Mouse (Mus musculus) small intestine, adult 2 months (tissue): ENCODE results near the gene Slc9a2. TPM values are rescaled to one million over a fixed set of nuclear protein-coding genes. Genes with fewer than 3 reads are reported as not detected.

Experiments used
- H3K27ac ChIP-seq: fragments of 200-500 bp; 2 replicates; pipeline ENCODE4 v1.5.1; 2012; ENCODE audit warnings: low read depth, low read length, control low read depth, inconsistent platforms; ENCODE audit not compliant: insufficient read depth
- H3K27me3 ChIP-seq: fragments of 200-500 bp; 2 replicates; pipeline ENCODE4 v1.6.1; 2012; ENCODE audit warnings: mild to moderate bottlenecking, moderate library complexity, low read length, inconsistent platforms; ENCODE audit not compliant: control insufficient read depth, insufficient read depth
- H3K36me3 ChIP-seq: fragments of 200-500 bp; 2 replicates; pipeline ENCODE4 v1.6.1; 2012; ENCODE audit warnings: mild to moderate bottlenecking, low read length, control low read depth, inconsistent platforms; ENCODE audit not compliant: control insufficient read depth, insufficient read depth
- H3K4me1 ChIP-seq: fragments of 200-500 bp; 2 replicates; pipeline ENCODE4 v1.6.1; 2012; ENCODE audit warnings: low read length, inconsistent platforms, mixed read lengths; ENCODE audit not compliant: control insufficient read depth, insufficient read depth, insufficient read length
- H3K4me3 ChIP-seq: fragments of 200-500 bp; 2 replicates; pipeline ENCODE4 v1.5.1; 2012; ENCODE audit warnings: low read depth, mild to moderate bottlenecking, control low read depth, inconsistent platforms, low read length, moderate library complexity
- CTCF ChIP-seq: fragments of 200-500 bp; IDR thresholded peaks from 2 replicates; pipeline ENCODE4 v1.5.1; 2012; ENCODE audit warnings: low read depth, mild to moderate bottlenecking, control low read depth, inconsistent platforms, low read length, moderate library complexity, mixed read lengths; ENCODE audit not compliant: insufficient replicate concordance, insufficient read length; ENCODE audit errors: extremely low read depth
- POLR2A ChIP-seq: fragments of 200-500 bp; IDR thresholded peaks from 2 replicates; pipeline ENCODE4 v1.6.1; 2012; ENCODE audit warnings: low read depth, mild to moderate bottlenecking, control low read depth, inconsistent platforms, low read length, moderate library complexity
- WGBS: fragments of 180-500 bp; shearing (Covaris S2); methylation state at CpG from one replicate; pipeline ENCODE4 v1.1.7; 2018; 5-methylcytosine and 5-hydroxymethylcytosine counted together
- polyA plus RNA-seq: library from polyadenylated mRNA; depleted of rRNA; stranded (reverse); fragments of >200 nt; gene quantifications from 2 replicates; pipeline ENCODE4 v1.2.3, GENCODE M21; 2012

Gene Slc9a2
- polyA plus RNA-seq, 1 experiment = 234 TPM

DNA sequence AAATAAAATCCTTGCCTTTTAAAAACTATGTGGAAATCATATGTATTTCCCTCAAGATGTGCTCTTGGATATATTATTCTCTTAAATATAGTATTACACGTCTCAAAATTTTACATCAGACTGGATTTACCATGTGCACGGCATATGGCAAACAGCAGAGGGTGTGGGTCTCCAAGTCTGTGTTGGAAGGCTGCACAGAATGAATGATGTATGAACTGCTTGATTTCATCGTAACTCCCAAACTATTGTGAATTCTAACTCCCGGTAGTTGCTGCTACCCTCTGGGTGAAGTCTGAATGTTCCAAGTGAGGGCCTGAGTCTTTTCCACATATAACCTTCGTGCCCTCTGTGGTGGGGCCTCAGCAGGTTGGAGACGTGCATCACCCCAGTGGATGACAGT is 108.6 kb downstream of the Slc9a2 start:
- 93% methylated on average over 6 of the region's 6 CpGs for WGBS
- TF ChIP-seq POLR2A (no peak), CTCF (no peak)
- Histone ChIP-seq H3K36me3 (peaks cover 6% of the 10 kb centered on the region), H3K27me3 (no peaks in the 10 kb centered on the region), H3K27ac (no peak overlapping the region), H3K4me1 (peaks cover 4% of the 10 kb centered on the region; the same call in 1 of the 2 replicates), H3K4me3 (no peak overlapping the region)

DNA sequence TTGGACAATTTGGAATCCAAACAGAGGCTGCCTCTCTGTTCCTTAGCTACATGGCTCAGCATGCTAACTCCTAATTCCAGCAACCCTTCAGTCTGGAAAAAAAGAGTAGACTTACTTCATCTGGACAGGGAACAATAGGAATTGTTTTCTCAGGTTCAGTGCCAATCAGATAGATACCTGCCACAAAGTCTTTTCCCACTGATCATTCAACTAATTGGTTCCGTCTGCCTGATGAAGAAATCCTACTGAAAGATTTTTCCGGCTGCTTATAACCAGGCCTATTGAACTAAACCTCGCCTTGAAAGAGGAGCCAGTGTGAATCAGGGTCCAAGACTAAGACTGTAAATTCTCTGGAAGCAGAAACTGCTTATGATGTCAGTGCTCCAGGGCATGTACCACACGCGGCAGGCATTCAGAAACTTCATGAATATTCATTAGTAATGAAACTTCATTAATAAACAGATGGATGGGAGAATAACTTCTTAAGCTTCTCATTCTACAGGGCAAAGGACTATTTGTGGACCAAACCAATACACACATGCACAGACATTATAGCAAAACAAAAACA is 109.4 kb downstream of the Slc9a2 start:
- Histone ChIP-seq H3K4me1 (peaks cover 4% of the 10 kb centered on the region; the same call in 1 of the 2 replicates), H3K27ac (no peak overlapping the region; the same call in none of the 2 replicates), H3K36me3 (peaks cover 2% of the 10 kb centered on the region; the same call in 1 of the 2 replicates), H3K27me3 (no peaks in the 10 kb centered on the region), H3K4me3 (peak overlapping the region; percentile 96)
- TF ChIP-seq CTCF (no peak), POLR2A (no peak)
- 16% methylated on average over 5 of the region's 5 CpGs for WGBS

DNA sequence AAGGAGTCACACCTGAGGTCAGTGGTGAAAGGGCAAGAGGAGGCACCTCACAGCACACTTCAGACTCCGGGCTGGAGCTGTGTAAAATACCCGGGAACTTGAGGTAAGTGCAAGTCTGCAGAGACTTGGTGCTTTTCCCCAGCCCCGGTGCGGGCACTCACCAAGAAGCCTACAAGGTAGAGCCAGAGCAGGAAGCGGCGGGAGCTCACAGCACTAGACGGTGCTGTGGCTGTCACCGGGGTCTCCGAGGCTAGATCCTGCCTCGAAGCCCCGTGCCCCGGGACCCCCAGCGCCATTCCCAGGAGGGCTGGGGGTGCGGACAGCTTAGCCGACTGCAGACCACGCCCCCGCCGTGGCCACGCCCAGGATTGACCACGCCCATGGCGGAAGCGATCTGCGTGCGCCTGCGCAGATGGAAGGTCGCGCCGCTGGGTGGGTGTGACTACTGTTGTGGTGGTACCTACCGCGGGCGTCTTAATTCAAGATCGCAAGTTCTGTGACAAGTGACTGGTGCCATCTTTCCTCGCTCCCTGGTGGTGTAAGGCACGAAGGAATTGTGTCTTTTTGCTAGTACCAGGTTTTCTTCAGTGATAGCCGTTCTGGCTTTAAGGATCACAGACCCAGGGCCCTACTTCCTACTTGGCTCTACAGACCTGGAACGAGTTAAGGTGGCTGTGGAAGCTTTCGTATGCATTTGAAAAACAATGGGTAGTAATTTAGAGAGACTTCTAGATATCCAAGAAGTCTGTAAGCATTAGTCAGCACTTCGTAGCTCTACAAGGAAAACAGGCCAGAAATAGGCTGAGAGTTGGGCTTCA is 110.2 kb downstream of the Slc9a2 start, which contains the start of gene Mfsd9:
Gene Mfsd9, minus strand, starts transcription at position 364 of the 818 bp plus-strand sequence.
- H3K4me3 ChIP-seq = peak within 1 kb of the TSS; percentile 96
- no peak for TF ChIP-seq POLR2A
- no peak for TF ChIP-seq CTCF
- peak within 1 kb of the TSS; percentile 19 for H3K27ac ChIP-seq
- H3K4me1 ChIP-seq = peaks cover 2% of the 10 kb centered on the region; the same call in 1 of the 2 replicates
- 3% methylated on average over 38 of the region's 38 CpGs for WGBS
- no peaks in the 10 kb centered on the region for H3K27me3 ChIP-seq
- H3K36me3 ChIP-seq = no peaks in the 10 kb centered on the region

DNA sequence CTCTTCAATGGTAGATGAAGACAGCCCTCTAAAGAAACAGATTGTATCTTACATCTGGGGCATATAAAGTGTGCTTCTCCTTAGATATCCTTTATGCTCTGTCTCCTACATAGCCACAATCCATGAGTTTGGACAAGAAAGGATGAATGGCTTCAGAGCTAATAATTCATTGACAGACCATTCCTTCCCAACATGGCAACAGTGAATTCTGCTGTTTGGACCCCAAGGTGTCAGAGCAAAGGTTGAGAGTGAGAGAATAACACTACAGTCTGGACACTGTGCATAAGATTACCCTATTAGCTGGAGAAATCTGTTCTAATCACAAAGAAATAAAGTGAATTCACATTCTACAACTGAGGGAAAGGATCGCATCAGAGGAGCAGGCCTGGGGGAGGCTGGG is 115.1 kb downstream of the Slc9a2 start:
- TF ChIP-seq POLR2A (no peak), CTCF (no peak)
- no peaks in the 10 kb centered on the region for H3K4me1 ChIP-seq
- no peaks in the 10 kb centered on the region for H3K36me3 ChIP-seq
- no peak overlapping the region for H3K27ac ChIP-seq
- H3K4me3 ChIP-seq = no peak overlapping the region
- H3K27me3 ChIP-seq = no peaks in the 10 kb centered on the region
- WGBS = 93% methylated on average over 1 of the region's 1 CpGs

DNA sequence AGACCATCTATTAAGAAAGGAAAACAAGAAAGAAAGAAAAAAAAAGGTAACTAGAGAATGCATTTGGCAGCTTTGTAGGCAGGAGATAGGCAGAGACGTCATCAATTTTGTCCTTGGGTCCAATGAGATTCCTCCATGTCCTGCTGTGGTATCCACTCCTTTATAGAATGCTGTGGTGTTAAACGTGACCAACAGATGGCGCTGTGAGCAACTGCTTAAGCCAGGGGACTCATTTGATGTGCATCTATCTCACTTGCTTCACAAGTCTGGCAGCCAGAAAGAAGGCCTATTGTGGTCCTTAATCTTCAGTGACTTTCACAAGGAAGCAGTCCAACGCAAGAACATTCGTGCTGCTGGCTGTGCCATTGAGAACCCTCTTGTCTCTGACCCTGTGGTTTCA is 117.0 kb downstream of the Slc9a2 start:
- 16% methylated on average over 5 of the region's 5 CpGs for WGBS
- H3K4me1 ChIP-seq = no peaks in the 10 kb centered on the region

DNA sequence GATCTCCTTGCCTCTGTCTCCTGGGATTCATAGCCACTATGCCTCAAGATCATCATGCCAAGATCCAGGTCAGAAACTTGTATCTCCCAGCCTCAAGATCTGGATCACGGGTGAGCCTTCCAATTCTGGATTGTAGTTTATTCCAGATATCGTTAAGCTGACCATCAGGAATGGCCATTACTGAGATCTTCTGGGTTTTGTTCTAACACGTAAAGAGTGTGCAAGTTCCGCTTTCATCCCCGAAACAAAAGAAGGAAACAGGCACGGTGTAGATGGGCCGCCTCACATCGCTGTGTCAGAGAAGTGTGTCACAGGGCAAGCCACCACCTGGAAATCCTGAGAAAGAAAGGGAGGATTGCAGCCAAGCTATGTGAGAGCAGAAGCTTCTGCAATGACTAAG is 118.7 kb downstream of the Slc9a2 start:
- WGBS = 89% methylated on average over 8 of the region's 8 CpGs
- Histone ChIP-seq H3K27ac (no peak overlapping the region), H3K4me3 (no peak overlapping the region), H3K4me1 (no peaks in the 10 kb centered on the region), H3K27me3 (no peaks in the 10 kb centered on the region), H3K36me3 (no peaks in the 10 kb centered on the region)
- TF ChIP-seq CTCF (no peak), POLR2A (no peak)

More for the DNA sequence above, 117.0 kb downstream of the Slc9a2 start:
- TF ChIP-seq POLR2A = no peak
- TF ChIP-seq CTCF = peak; percentile 53; the same call in 1 of the 2 replicates
- Histone ChIP-seq H3K4me3 (no peak overlapping the region), H3K27me3 (no peaks in the 10 kb centered on the region), H3K36me3 (no peaks in the 10 kb centered on the region), H3K27ac (no peak overlapping the region)

DNA sequence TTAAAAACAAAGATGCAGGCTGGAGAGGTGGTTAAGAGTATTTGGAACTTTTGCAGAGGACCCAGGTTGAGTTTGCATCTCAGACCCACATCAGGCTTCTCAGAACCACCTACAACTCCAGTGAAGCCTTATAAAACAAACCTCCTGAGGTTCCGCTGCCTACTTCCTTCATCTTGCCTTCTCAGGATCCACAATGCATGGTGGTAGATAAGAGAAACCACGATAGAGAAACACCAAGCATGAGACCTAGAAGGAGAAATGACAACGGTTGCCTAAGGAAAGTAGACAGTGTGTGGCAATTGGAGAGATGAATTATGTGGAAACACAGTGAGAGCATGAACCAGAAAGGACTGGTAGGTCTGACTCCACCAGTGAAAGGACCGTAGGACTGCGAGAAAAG is 120.5 kb downstream of the Slc9a2 start:
- Histone ChIP-seq H3K36me3 (no peaks in the 10 kb centered on the region), H3K27me3 (no peaks in the 10 kb centered on the region), H3K4me3 (no peak overlapping the region), H3K4me1 (no peaks in the 10 kb centered on the region), H3K27ac (no peak overlapping the region)
- no peak for TF ChIP-seq POLR2A
- TF ChIP-seq CTCF = no peak
- 77% methylated on average over 5 of the region's 5 CpGs for whole genome bisulfite sequencing
